8 mouse cellular contexts compared by ENCODE assay signal in the genomic region with DNA sequence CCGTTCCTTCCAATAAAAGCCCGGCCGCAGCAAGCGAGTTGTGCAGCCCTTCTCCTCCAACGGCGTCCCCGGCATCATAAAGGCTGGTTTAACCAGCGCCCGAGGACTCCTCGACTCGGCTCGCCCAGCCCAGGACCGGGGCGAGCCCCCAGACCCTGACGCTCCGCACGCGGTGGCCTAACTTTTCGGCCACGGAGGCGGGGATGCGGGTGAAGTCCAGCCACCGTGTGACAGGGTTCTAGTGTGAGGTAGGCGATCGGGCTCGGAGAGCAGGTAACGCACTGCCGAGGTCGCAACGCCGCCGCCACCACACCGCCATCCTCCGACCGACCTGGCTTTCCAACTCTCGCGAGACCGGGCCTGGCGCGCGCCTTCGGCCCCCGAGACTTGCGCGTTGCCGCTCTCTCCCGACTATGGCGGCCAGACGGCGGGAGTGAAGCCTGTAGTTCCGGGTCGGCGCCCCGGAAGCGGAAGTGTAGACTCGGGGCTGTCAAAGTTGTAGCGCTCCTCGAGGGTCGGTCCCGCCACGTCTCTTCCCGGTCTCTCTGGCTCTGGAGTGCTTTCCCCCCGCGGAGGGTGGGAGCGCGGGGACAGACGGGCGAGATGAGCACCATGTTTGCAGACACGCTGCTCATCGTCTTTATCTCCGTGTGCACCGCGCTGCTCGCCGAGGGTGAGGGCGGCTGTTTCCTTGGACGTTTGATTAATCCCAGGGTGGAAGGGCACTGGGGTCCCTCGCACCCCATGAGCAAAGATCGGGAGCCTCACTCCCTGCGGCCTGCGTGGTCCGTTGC. TPM values are rescaled to one million over a fixed set of nuclear protein-coding genes. Genes with fewer than 3 reads are reported as not detected.
DNase-seq lines count a peak whose midpoint lies in the region; ATAC-seq and TF ChIP-seq lines count a peak whose summit lies in the region.

Gene Tmco1 (plus strand): TSS at position 118 of the 794 bp plus-strand sequence.

- H3K4me3 ChIP-seq in gastrocnemius, adult 2 months = peak within 1 kb of the TSS; percentile 89
- peak within 1 kb of the TSS; percentile 80 for H3K4me3 ChIP-seq in hindbrain, postnatal 0 days (ENCODE audit: low read length)
- H3K4me3 ChIP-seq in left cerebral cortex, adult 2 months = peak within 1 kb of the TSS; percentile 75

- peak within 1 kb of the TSS; percentile 97 for H3K27ac ChIP-seq in gastrocnemius, adult 2 months
- H3K27ac ChIP-seq in hindbrain, postnatal 0 days = peak within 1 kb of the TSS; percentile 96
- peak within 1 kb of the TSS; percentile 99 for H3K27ac ChIP-seq in left cerebral cortex, adult 2 months

- peak; percentile 88 for DNase-seq in WW6 (ENCODE audit: low read depth, low spot score)
- peak; percentile 97 to 99 for DNase-seq in cerebellum, postnatal 4 days (ENCODE audit: low spot score in 2 of 2)
- DNase-seq in gastrocnemius, adult 2 months = peak; percentile 100
- DNase-seq in hindbrain, postnatal 0 days (ENCODE audit: low spot score) = peak; percentile 99
- peak; percentile 98 for DNase-seq in left cerebral cortex, adult 2 months (ENCODE audit: extremely low spot score in 1 of 2, low spot score in 2 of 2)
- peak; percentile 97 to 99 for DNase-seq in right cerebral cortex, adult 2 months (ENCODE audit: low spot score in 2 of 2)
- peak; percentile 99 for DNase-seq in urinary bladder, postnatal 14 days (ENCODE audit: low spot score)

- H3K9me3 ChIP-seq in hindbrain, postnatal 0 days (ENCODE audit: low read length) = no peaks in the 10 kb centered on the region

- H3K4me1 ChIP-seq in hindbrain, postnatal 0 days (ENCODE audit: insufficient read depth, low read length) = peaks cover 4% of the 10 kb centered on the region; the same call in 1 of the 2 replicates

- intact Hi-C loops in gastrocnemius, adult 2 months (cut with DNase I) = loop anchor here (5.0 kb wide), 1 partner anchor 36 kb away; no protein-coding TSS in a partner anchor
- intact Hi-C loops in left cerebral cortex, adult 2 months (cut with DNase I) = loop anchor here (2.0 kb wide), 2 partner anchors 24 to 88 kb away; partner anchors contain the start of gene Uck2

- under 1% methylated on average over 78 of the region's 82 CpGs for WGBS in hindbrain, postnatal 0 days

- peak; percentile 8; the same call in 1 of the 2 replicates for TF ChIP-seq CTCF in gastrocnemius, adult 2 months (IDR thresholded peaks at IDR 0.05)
- TF ChIP-seq CTCF in hindbrain, postnatal 0 days (IDR thresholded peaks at IDR 0.05; ENCODE audit: low read depth) = peak; percentile 48
- no peak for TF ChIP-seq CTCF in left cerebral cortex, adult 2 months (IDR thresholded peaks at IDR 0.05)

- H3K4me2 ChIP-seq in hindbrain, postnatal 0 days (ENCODE audit: low read depth, low read length) = peak within 1 kb of the TSS; percentile 92

- peak; percentile 99 for ATAC-seq in hindbrain, postnatal 0 days
- ATAC-seq in megakaryocyte, adult 5-6 weeks (ENCODE audit: poor library complexity, severe bottlenecking) = peak; percentile 93

- H3K36me3 ChIP-seq in hindbrain, postnatal 0 days (ENCODE audit: insufficient read depth, low read length) = no peaks in the 10 kb centered on the region

- no peaks in the 10 kb centered on the region for H3K27me3 ChIP-seq in hindbrain, postnatal 0 days (ENCODE audit: insufficient read depth, low read length)

- H3K9ac ChIP-seq in hindbrain, postnatal 0 days (replicated peaks; ENCODE audit: low read length) = peak within 1 kb of the TSS; percentile 94

RNA-seq across cellular contexts. Expression of gene Tmco1, which starts in this region (rescaled TPM):
- total RNA-seq in gastrocnemius, adult 2 months (2021) = 10 to 100 TPM; 33.2 to 40.4 TPM
- 47.5 and 63.2 TPM in 2 replicates for total RNA-seq in hindbrain, postnatal 0 days (2014; rRNA removed)
- 70.4 and 80.8 TPM in 2 replicates for polyA plus RNA-seq in hindbrain, postnatal 0 days (2015; fragmentation: Nextera tagmentation; extraction: Ambion mirVana)
- total RNA-seq in left cerebral cortex, adult 2 months (2021) = 10 to 100 TPM; 43.2 to 50.3 TPM
- total RNA-seq in megakaryocyte, adult 5-6 weeks (2015) = 168 and 194 TPM in 2 replicates
- 167 and 196 TPM in 2 replicates for total RNA-seq in megakaryocyte, adult 5-6 weeks (2017)

Comparison
In these comparisons a context has a peak if more than half of its experiments do, and no peak if none do; other contexts are left out.
1. Peak in every context shown above with its lines: DNase-seq, ATAC-seq, H3K4me3 ChIP-seq and H3K27ac ChIP-seq.